Mouse (Mus musculus) MN1 (cell line): ENCODE results near the gene Pnpla2.
"Not testable (repeated sequence)": the region's sequence is repeated elsewhere in the genome, so short reads cannot be mapped to it uniquely, and the experiment has no call there.

Experiments used
- DNase-seq: peaks from one replicate; pipeline ENCODE4 v3.0.0-alpha.2; 2016; ENCODE audit warnings: low spot score

The Pnpla2 gene

GRCm38 (mm10) chr7:141454967-141455551 is at the start of gene Pnpla2:
Pnpla2 (plus strand) TSS chr7:141455198.
- DNase-seq, result peak; percentile 93

DNA sequence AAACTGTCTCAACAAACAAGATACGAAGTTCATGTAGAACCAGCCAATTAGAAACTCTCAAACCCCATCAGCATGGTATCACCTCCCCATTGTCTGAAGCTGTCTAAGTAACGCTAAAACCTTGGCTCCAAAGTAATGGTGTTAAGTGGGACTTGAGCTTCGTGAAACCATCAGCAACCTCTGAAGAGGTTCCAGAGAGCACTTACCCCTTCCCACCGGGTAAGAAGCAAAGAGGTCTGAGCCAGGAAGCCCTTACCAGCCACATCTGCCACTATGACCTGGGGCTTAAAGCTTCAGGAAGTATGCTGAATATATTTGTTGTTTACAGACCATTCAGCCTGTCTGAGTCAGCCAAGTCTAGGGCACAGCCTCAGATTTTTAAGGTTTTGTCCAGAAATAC is 49.5 kb upstream of the Pnpla2 start:
- DNase-seq, result no peak

DNA sequence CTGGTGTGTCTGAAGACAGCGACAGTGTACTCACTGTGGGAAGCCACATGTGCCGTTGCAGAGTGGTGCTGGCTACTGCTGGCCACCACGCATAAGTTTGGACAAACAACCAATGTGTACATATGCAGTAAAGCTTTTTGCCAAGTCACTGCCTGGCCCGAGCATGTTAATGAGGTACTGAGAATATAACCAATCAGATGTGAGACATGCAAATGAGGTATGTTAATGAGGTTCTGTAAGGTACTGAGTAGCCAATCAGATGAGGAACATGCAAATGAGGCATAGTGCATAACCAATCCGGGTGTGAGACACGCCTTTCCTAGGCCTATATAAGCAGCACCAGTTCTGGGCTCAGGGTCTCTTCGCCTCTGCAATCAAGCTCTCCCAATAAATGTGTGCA is 47.3 kb upstream of the Pnpla2 start:
- not testable (repeated sequence) for DNase-seq

DNA sequence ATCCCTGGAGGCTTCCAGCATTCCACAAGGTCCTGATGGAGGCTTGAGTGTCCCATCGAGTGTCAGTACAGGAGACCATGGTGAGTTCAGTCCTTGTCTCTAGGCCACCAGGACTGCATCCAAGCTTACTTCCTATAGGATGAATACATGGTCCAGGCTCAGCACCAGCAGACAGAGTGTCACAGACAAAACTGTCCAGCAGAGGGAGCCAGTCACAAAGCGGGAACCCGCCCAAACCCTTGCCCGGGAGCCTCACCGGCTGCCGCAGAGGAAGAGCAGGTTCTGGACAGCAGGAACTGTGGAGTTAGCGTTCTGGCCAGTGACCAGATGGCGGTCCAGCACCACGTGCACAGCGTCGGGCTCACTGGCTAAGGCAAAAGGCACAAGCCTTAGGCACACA is 46.2 kb upstream of the Pnpla2 start:
- peak; percentile 91 for DNase-seq

GRCm38 (mm10) chr7:141410631-141411030 is 44.4 kb upstream of the Pnpla2 start:
- no peak for DNase-seq

DNA sequence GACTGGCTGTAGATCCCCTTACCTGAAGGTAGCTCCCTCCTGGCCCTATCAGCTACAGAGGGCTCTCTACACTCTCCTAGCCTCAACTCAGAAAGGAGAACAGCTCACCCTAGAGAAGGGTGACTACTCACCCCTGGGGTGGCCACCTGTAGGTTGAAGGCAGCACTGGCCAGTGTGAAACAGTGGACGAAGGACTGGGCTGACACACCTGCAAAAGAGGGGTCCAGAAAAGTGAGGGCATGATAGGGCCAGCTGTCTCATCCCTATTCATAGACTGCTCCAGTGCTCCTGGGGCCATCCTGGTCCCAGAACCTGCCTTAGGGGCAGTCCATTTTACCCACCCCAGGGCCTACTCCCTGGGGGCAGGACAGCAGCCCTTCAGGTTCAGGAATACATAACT is 43.3 kb upstream of the Pnpla2 start:
- DNase-seq, result no peak

- peak; percentile 60 for DNase-seq
Observed at GRCm38 (mm10) chr7:141413331-141413730, 41.7 kb upstream of the Pnpla2 start.

- DNase-seq, result peak; percentile 99
Observed at GRCm38 (mm10) chr7:141413809-141414584, 41.0 kb upstream of the Pnpla2 start, which contains the start of gene Gatd1. Gatd1 (minus strand) TSS chr7:141414136.

GRCm38 (mm10) chr7:141416144-141416841 is 38.7 kb upstream of the Pnpla2 start:
- DNase-seq, result no peak

DNA sequence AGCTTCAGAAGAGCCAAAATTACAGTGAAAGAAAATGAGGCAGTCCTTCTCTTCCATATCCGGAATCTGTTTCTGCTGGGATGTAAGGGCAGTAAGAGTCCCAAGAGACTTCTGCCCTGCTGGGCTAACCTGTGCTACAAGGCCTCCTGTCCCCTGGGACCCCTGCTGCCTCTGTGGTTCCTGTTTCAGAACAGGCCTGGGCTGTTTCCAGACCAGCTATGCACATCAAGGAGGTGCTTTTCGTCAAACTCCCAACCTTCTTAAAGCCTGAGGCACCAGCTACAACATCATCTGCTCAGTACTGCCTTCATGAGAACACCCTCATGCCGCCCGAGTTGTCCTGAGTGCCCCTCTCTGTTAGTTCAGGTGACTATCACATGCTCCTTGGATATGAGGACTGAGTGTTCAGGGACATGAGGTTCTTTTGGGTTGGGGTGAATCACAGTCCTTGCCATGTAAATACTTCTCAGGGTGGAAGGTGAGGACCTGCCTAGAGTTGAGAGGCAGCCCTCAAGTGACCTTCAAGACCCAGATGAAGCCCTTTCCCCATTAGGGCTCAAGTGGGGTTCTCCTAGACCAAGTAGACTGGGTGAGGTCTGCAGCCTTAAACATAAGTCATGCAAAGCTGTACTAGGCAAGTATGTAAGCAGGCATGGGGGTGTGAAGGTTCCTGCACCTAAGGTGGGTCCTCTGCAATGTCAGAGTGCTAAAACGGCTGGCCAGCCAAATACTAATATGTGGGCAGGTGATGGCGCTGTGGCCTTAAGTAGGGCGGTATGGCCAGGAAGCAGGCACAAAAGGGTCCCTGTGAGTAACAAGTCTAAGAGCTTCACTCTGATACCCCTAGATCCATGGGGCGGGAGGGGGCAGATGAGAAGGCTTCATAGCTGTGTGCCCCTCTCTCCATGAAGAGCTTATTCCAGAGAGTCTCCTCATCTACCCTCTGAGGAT is 37.0 kb upstream of the Pnpla2 start:
- no peak for DNase-seq

GRCm38 (mm10) chr7:141418970-141419369 is 36.0 kb upstream of the Pnpla2 start:
- peak; percentile 57 for DNase-seq

DNA sequence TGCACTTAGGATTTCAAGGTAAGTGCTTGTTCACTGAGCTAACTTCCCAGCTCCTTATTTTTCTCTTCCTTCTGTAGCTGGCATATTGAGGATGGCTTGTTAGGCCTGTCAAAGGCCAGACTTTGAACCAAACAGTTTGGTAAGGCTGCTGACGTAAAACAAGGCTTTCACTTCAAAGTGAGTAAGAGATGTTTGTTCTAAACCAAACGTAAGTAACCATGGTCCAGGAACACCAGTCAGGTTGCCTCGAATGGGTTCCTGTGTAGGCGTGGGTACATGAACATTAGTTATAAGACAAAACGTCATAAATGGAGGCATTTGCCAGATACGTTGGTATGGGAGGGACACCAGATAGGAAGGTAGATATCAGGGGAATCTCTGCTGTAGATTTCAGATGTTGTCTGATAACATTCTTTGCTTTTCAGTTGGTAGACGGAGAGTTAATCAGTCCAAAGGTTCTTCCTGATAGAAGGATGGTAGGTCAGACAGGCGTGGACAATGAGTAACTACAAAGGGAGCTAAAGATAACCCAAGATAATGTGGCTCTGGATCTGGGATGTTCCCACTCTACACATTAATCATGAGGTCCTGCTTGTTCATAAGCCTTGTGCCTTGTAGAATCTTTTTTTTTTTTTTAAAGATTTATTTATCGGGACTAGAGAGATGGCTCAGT is 34.8 kb upstream of the Pnpla2 start:
- DNase-seq, result no peak

DNA sequence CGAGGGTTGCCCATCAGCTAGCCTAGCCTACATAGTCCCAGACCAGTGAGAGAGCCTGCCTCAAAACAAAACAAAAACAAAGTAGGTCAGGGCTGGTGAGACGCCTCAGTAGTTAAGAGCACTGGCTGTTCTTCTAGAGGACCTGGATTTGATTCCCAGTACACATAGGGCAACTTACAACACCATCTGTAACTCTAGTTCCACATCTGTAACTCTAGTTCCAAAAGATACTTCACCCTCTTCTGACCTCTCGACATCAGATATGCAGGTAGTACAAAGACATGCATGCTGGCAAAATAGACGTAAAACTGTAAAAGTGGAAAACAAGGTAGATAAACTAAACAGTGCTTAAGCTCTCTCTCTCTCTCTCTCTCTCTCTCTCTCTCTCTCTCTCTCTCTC is 31.2 kb upstream of the Pnpla2 start:
- no peak for DNase-seq

DNA sequence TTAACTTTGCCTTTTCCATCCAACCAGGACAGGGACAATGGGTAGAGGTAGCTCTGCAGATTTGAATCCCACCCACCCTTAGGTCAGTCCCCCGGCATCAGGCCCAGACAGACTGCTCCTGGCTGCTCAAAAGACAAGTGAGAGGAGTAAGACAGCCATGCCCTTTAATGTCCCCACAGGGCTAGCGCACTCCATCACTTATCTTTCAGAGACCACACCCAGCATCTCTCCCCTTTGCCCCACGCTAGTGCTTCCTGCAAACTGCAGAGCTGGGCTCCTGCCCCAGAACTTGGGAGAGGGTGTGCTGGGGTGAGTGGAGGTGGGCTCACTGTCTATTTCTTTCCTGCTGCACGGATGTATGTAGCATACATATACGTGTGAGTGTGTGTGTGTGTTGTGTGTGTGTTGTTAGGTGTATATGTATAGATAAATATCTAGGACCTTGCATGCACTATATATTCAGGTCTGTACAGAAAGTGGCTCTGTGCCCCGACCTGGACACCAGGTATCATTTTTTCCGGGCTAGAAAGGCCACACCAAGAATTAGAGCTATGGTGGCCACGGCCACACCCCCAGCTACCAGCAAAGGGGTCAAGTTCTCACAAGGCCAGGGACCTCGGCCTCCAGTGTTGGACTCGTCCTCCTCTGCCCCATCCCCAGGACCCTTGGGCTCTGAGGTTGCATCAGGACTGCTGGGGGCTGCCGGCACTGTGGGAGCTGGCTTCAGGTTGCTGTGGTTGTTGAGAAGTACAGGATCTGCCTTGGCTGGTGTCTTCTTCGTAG is 27.9 kb upstream of the Pnpla2 start:
- DNase-seq, result no peak

DNA sequence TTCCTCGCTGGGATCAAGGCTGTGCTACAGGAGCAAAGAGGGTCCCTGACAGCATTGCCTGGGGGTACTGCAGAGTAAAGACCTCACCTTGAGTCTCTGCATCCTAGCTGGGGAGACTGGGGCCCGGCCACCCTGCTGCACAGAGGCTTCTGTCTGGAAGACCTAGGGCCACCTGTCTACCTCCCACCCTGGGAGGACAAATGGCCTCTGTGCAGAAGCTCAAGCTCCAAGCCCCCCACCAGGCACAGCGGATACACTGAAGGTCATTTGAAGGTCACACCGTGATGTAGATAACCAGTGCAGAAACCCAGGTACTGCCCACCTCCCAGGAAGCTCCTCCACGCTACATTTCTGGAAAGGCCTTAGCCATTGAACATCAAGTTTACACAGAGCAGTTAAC is 26.3 kb upstream of the Pnpla2 start:
- no peak for DNase-seq

DNA sequence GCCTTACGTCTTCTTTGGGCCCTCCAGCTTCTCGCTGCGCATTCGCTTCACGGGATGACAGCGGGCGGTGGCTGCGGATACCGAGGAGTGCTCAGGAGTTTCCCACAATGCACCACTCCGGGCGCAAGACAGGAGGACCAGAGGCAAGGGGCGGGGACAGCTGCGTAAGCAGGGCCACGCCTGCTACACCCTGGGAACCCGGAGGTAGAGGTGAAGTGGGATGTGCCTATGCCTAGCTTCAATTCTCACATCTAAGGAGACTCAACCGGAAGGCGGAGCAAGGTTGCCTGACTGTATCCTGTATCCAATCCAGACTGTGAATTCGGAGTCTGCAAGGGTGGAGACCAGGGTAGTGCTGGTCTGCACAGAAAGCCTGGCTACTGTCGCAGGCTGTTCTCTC is 25.7 kb upstream of the Pnpla2 start, which contains the start of gene Cend1:
TSS of gene Cend1 (minus strand) at position 182 of the 400 bp plus-strand sequence.
- peak; percentile 93 for DNase-seq

DNA sequence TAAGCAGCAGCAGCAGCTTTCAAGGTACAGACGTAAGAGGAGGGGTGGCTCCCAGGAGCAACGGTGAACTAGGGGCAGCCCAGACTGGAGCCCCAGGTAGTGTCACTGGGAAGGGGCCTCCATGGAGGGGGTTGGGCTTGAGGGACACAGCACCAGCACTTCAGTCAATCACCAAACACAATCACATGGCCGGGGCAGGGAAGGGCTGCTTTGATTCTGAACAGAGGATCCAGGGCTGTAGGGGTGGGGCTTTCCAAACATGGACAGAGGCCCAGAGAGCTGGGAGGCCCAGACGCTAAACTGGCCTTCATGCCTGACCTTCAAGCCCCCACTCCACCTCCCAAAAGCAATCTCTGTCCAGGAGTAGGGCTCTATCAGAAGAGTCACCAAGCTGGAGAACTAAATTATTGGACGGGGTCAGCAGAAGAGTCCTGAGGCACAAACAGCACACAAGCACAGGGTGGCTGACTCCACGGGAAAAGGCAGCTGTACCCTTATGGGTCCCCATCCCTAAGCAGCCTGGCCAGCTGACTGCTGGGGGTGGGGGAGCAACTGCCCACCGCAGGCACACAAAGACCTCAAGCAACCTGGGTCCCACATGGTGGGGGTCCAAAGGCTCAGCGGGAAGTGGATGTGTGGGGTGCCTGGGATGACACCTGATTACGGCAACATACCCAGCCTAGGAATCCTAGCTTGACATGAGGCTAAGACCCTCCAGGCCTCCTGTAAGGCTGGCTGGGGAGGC is 25.0 kb upstream of the Pnpla2 start:
- no peak for DNase-seq

DNA sequence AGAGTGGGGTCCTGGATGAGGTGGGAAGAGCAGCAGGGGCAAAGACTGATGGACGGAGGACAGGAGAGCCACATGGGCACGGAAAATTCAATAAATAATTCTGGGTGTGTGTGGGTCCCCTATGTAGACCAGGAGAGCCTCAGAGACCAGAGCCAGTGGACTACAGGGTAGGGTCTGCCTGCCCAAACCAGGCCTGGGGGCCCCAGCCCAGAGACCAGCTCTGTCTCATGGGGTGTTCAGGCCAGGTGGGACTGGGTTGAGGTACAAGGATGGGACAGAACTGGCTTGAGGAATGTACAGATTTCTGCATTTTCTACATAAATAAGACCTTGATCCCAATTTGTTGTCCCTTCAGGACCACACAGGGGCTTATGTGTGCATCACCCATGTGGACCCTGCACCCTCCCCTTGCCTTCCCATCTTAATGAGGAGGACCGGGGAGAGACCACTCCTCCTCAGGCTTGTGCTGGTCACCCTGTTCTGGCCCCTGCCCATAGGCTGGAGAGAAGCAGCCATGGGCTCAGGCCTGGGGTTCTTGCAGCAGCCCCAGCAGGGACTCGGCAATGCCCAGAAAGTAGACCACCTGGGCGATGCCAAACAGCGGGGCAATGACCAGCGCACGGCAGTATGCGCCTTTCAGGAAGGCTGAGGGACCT is 24.3 kb upstream of the Pnpla2 start:
- DNase-seq, result no peak
